Mouse (Mus musculus): ENCODE results near the gene Ralgapa1. TPM values are rescaled to one million over a fixed set of nuclear protein-coding genes. Genes with fewer than 3 reads are reported as not detected.
"Not testable (repeated sequence)": the region's sequence is repeated elsewhere in the genome, so short reads cannot be mapped to it uniquely, and the experiment has no call there.

Gene Ralgapa1
- polyA plus RNA-seq, 1 experiment from 2014 or later = 13.8 TPM

- Histone ChIP-seq H3K4me2 (ENCODE audit: low read length) (no peak overlapping the region), H3K36me3 (ENCODE audit: insufficient read depth, low read length) (no peaks in the 10 kb centered on the region), H3K27me3 (ENCODE audit: insufficient read depth, low read length) (no peaks in the 10 kb centered on the region), H3K9me3 (replicated peaks; ENCODE audit: low read length) (no peaks in the 10 kb centered on the region), H3K4me1 (replicated peaks; ENCODE audit: insufficient read depth, low read length) (no peaks in the 10 kb centered on the region), H3K9ac (ENCODE audit: low read depth, low read length) (no peak overlapping the region), H3K27ac (no peak overlapping the region), H3K4me3 (replicated peaks; ENCODE audit: low read depth, low read length) (no peak overlapping the region)
- DNase-seq (ENCODE audit: low spot score) = no peak
- no peak for TF ChIP-seq CTCF (IDR thresholded peaks at IDR 0.05; ENCODE audit: low read depth)
- 87% methylated on average over 6 of the region's 6 CpGs for WGBS
- ATAC-seq (replicated peaks; ENCODE audit: low FRiP score, low read depth) = no peak
Observed at GRCm38 (mm10) chr12:55666699-55667098, 154.3 kb downstream of the Ralgapa1 start.

GRCm38 (mm10) chr12:55663194-55663593, 157.8 kb downstream of the Ralgapa1 start:
- not testable (repeated sequence) for H3K4me2 ChIP-seq (ENCODE audit: low read length); DNase-seq (ENCODE audit: low spot score); H3K36me3 ChIP-seq (ENCODE audit: insufficient read depth, low read length); H3K9ac ChIP-seq (ENCODE audit: low read depth, low read length); H3K9me3 ChIP-seq (replicated peaks; ENCODE audit: low read length); H3K4me3 ChIP-seq (replicated peaks; ENCODE audit: low read depth, low read length); H3K27me3 ChIP-seq (ENCODE audit: insufficient read depth, low read length); ATAC-seq (replicated peaks; ENCODE audit: low FRiP score, low read depth); H3K27ac ChIP-seq; H3K4me1 ChIP-seq (replicated peaks; ENCODE audit: insufficient read depth, low read length)

GRCm38 (mm10) chr12:55648011-55648525, 172.9 kb downstream of the Ralgapa1 start:
- 91% methylated on average over 7 of the region's 7 CpGs for WGBS
- H3K36me3 ChIP-seq (ENCODE audit: insufficient read depth, low read length) = 0 out of 2 replicates have a peak, but pooled peaks cover 3% of the 10 kb centered on the region
- no peak overlapping the region for H3K4me2 ChIP-seq (ENCODE audit: low read length)
- DNase-seq (ENCODE audit: low spot score) (no peak), ATAC-seq (replicated peaks; ENCODE audit: low FRiP score, low read depth) (no peak)
- no peak for TF ChIP-seq CTCF (IDR thresholded peaks at IDR 0.05; ENCODE audit: low read depth)
- no peak overlapping the region for H3K9ac ChIP-seq (ENCODE audit: low read depth, low read length)
- no peaks in the 10 kb centered on the region for H3K9me3 ChIP-seq (replicated peaks; ENCODE audit: low read length)
- H3K27me3 ChIP-seq (ENCODE audit: insufficient read depth, low read length) = no peaks in the 10 kb centered on the region
- no peak overlapping the region for H3K4me3 ChIP-seq (replicated peaks; ENCODE audit: low read depth, low read length)
- H3K27ac ChIP-seq = no peak overlapping the region
- H3K4me1 ChIP-seq (replicated peaks; ENCODE audit: insufficient read depth, low read length) = no peaks in the 10 kb centered on the region

- Histone ChIP-seq H3K27me3 (ENCODE audit: insufficient read depth, low read length) (no peaks in the 10 kb centered on the region), H3K36me3 (ENCODE audit: insufficient read depth, low read length) (no peaks in the 10 kb centered on the region), H3K9ac (ENCODE audit: low read depth, low read length) (no peak overlapping the region), H3K4me3 (replicated peaks; ENCODE audit: low read depth, low read length) (no peak overlapping the region), H3K4me2 (ENCODE audit: low read length) (no peak overlapping the region), H3K4me1 (replicated peaks; ENCODE audit: insufficient read depth, low read length) (no peaks in the 10 kb centered on the region), H3K9me3 (replicated peaks; ENCODE audit: low read length) (no peaks in the 10 kb centered on the region), H3K27ac (no peak overlapping the region)
- TF ChIP-seq CTCF (IDR thresholded peaks at IDR 0.05; ENCODE audit: low read depth) = peak; percentile 49
- 41% methylated on average over 4 of the region's 4 CpGs for WGBS
- DNase-seq (ENCODE audit: low spot score) (peak; percentile 11), ATAC-seq (replicated peaks; ENCODE audit: low FRiP score, low read depth) (no peak)
Observed at GRCm38 (mm10) chr12:55626711-55627110, 194.3 kb downstream of the Ralgapa1 start.

GRCm38 (mm10) chr12:55623254-55623653, 197.7 kb downstream of the Ralgapa1 start:
- H3K9ac ChIP-seq (ENCODE audit: low read depth, low read length) = no peak overlapping the region
- no peak for TF ChIP-seq CTCF (IDR thresholded peaks at IDR 0.05; ENCODE audit: low read depth)
- no peak overlapping the region for H3K4me3 ChIP-seq (replicated peaks; ENCODE audit: low read depth, low read length)
- H3K4me1 ChIP-seq (replicated peaks; ENCODE audit: insufficient read depth, low read length) = no peaks in the 10 kb centered on the region
- H3K36me3 ChIP-seq (ENCODE audit: insufficient read depth, low read length) = no peaks in the 10 kb centered on the region
- no peak overlapping the region for H3K27ac ChIP-seq
- no peak overlapping the region for H3K4me2 ChIP-seq (ENCODE audit: low read length)
- WGBS = 83% methylated on average over 5 of the region's 5 CpGs
- no peak for ATAC-seq (replicated peaks; ENCODE audit: low FRiP score, low read depth)
- no peak for DNase-seq (ENCODE audit: low spot score)
- H3K27me3 ChIP-seq (ENCODE audit: insufficient read depth, low read length) = no peaks in the 10 kb centered on the region
- H3K9me3 ChIP-seq (replicated peaks; ENCODE audit: low read length) = no peaks in the 10 kb centered on the region

GRCm38 (mm10) chr12:55622615-55623245, 198.2 kb downstream of the Ralgapa1 start:
- Histone ChIP-seq H3K9ac (ENCODE audit: low read depth, low read length) (no peak overlapping the region), H3K4me1 (replicated peaks; ENCODE audit: insufficient read depth, low read length) (no peaks in the 10 kb centered on the region), H3K4me3 (replicated peaks; ENCODE audit: low read depth, low read length) (no peak overlapping the region), H3K27ac (no peak overlapping the region), H3K4me2 (ENCODE audit: low read length) (no peak overlapping the region), H3K27me3 (ENCODE audit: insufficient read depth, low read length) (no peaks in the 10 kb centered on the region), H3K9me3 (replicated peaks; ENCODE audit: low read length) (no peaks in the 10 kb centered on the region), H3K36me3 (ENCODE audit: insufficient read depth, low read length) (no peaks in the 10 kb centered on the region)
- DNase-seq (ENCODE audit: low spot score) (no peak), ATAC-seq (replicated peaks; ENCODE audit: low FRiP score, low read depth) (no peak)
- no peak for TF ChIP-seq CTCF (IDR thresholded peaks at IDR 0.05; ENCODE audit: low read depth)
- WGBS = 67% methylated on average over 3 of the region's 3 CpGs

- 88% methylated on average over 2 of the region's 2 CpGs for WGBS
- Histone ChIP-seq H3K9ac (ENCODE audit: low read depth, low read length) (no peak overlapping the region), H3K4me2 (ENCODE audit: low read length) (no peak overlapping the region), H3K9me3 (replicated peaks; ENCODE audit: low read length) (no peaks in the 10 kb centered on the region), H3K4me1 (replicated peaks; ENCODE audit: insufficient read depth, low read length) (no peaks in the 10 kb centered on the region), H3K36me3 (ENCODE audit: insufficient read depth, low read length) (no peaks in the 10 kb centered on the region), H3K27me3 (ENCODE audit: insufficient read depth, low read length) (no peaks in the 10 kb centered on the region), H3K27ac (no peak overlapping the region), H3K4me3 (replicated peaks; ENCODE audit: low read depth, low read length) (no peak overlapping the region)
- no peak for DNase-seq (ENCODE audit: low spot score)
- no peak for TF ChIP-seq CTCF (IDR thresholded peaks at IDR 0.05; ENCODE audit: low read depth)
- no peak for ATAC-seq (replicated peaks; ENCODE audit: low FRiP score, low read depth)
Observed at GRCm38 (mm10) chr12:55620321-55620720, 200.6 kb downstream of the Ralgapa1 start.
